In the genomic region with DNA sequence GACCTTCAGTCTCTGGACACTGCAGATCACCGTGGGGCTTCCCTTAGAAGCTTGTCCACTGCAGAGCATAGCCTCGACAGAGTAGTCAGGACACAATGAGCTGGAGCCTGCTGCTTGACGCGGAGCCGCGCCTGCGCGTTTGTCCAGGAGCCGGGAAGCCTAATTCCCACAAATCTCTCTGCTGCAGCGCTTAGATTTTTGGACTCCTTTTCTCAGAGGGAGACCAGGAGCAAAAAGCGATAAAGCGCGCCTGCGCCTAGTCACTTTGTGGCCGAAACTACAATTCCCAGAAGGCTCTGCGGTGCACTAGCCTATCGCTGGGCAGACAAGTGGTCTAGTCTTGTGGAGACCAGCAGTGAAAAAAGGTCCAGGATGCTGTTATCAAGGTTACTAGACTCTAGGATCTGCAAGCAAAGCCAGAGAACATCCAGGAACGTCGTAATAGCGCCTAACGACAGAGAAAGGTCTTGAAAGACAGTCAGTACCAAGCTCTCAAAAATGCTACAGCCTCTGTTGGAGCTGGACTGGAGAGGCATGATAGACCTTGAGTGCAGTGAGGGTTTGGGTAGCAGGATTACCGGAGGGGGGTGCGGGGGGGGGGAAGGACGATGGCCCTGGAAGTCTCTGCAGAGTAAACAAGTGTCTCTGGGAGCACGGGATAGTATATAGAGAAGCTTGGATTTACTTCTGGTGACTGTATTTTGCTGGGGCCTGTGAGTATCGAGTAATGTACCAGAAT, we compare ENCODE assay signal across 8 mouse cellular contexts. TPM values are rescaled to one million over a fixed set of nuclear protein-coding genes. Genes with fewer than 3 reads are reported as not detected.
DNase-seq lines count a peak whose midpoint lies in the region; ATAC-seq and TF ChIP-seq lines count a peak whose summit lies in the region.

A gene (minus strand): TSS at position 262 of the 739 bp plus-strand sequence.

- no peak for TF ChIP-seq CTCF in lung, postnatal 0 days (IDR thresholded peaks at IDR 0.05)

- ATAC-seq in hindbrain, embryonic 16.5 days, result peak; percentile 98
- ATAC-seq in lung, postnatal 0 days, result peak; percentile 95

- peak within 1 kb of the TSS; percentile 75 for H3K9ac ChIP-seq in hindbrain, embryonic 16.5 days (ENCODE audit: low read depth, low read length)
- 0 out of 2 replicates have a peak within 1 kb of the TSS, but pooled peaks have one; percentile 23 for H3K9ac ChIP-seq in lung, postnatal 0 days (replicated peaks; ENCODE audit: low read depth)

- peak within 1 kb of the TSS; percentile 49 for H3K4me3 ChIP-seq in hindbrain, embryonic 16.5 days (ENCODE audit: low read length)
- H3K4me3 ChIP-seq in lung, postnatal 0 days (ENCODE audit: low read depth, low read length), result peak within 1 kb of the TSS; percentile 37

- H3K27me3 ChIP-seq in hindbrain, embryonic 16.5 days (replicated peaks; ENCODE audit: control insufficient read depth, insufficient read depth, low read length), result no peaks in the 10 kb centered on the region
- no peaks in the 10 kb centered on the region for H3K27me3 ChIP-seq in lung, postnatal 0 days (replicated peaks; ENCODE audit: insufficient read depth, low read length)

- H3K4me2 ChIP-seq in hindbrain, embryonic 16.5 days (ENCODE audit: low read length), result peak within 1 kb of the TSS; percentile 86
- peak within 1 kb of the TSS; percentile 75 for H3K4me2 ChIP-seq in lung, postnatal 0 days (replicated peaks; ENCODE audit: low read depth, low read length)

- no peak for TF ChIP-seq EP300 in lung, postnatal 0 days (IDR thresholded peaks at IDR 0.05)

- H3K27ac ChIP-seq in hindbrain, embryonic 16.5 days (ENCODE audit: low read depth, low read length), result peak within 1 kb of the TSS; percentile 79
- H3K27ac ChIP-seq in lung, postnatal 0 days (ENCODE audit: low read length), result no peak within 1 kb of the TSS

- H3K9me3 ChIP-seq in hindbrain, embryonic 16.5 days (ENCODE audit: control insufficient read depth, low read length), result peaks cover 3% of the 10 kb centered on the region; the same call in 1 of the 2 replicates
- no peaks in the 10 kb centered on the region for H3K9me3 ChIP-seq in lung, postnatal 0 days (ENCODE audit: low read length)

- WGBS in hindbrain, embryonic 16.5 days, result 6% methylated on average over 26 of the region's 26 CpGs
- WGBS in lung, postnatal 0 days, result 6% methylated on average over 26 of the region's 26 CpGs

- peaks cover 8% of the 10 kb centered on the region for H3K4me1 ChIP-seq in hindbrain, embryonic 16.5 days (ENCODE audit: control insufficient read depth, insufficient read depth, low read depth, low read length)
- no peaks in the 10 kb centered on the region for H3K4me1 ChIP-seq in lung, postnatal 0 days (ENCODE audit: insufficient read depth, low read depth, low read length)

- peak; percentile 77 to 78 for DNase-seq in adrenal gland, adult 18-20 months (ENCODE audit: low spot score in 2 of 2)
- peak; percentile 96 for DNase-seq in embryo, embryonic 10 days (ENCODE audit: low spot score)
- DNase-seq in gastrocnemius, adult 8-10 months (ENCODE audit: low spot score in 2 of 2), result peak; percentile 65 to 81
- DNase-seq in layer of hippocampus, postnatal 36 days, result peak; percentile 95 to 96
- peak; percentile 93 for DNase-seq in lung, postnatal 0 days (ENCODE audit: low spot score)
- DNase-seq in right cerebral cortex, adult 18-20 months, result peak; percentile 98
- peak; percentile 88 for DNase-seq in yolk sac, embryonic 10.5 days (ENCODE audit: low spot score)

- peaks cover 11% of the 10 kb centered on the region for H3K36me3 ChIP-seq in hindbrain, embryonic 16.5 days (ENCODE audit: control insufficient read depth, insufficient read depth, low read length)
- H3K36me3 ChIP-seq in lung, postnatal 0 days (ENCODE audit: insufficient read depth, low read length), result no peaks in the 10 kb centered on the region

RNA-seq across cellular contexts. Expression of the gene that starts here (rescaled TPM):
- 1 to 10 TPM; 1.5 to 2.3 TPM for total RNA-seq in adrenal gland, adult 18-20 months (2021)
- total RNA-seq in gastrocnemius, adult 8-10 months (2022), result 1 to 10 TPM; 1.8 to 2.1 (median 1.9) TPM
- polyA plus RNA-seq in hindbrain, embryonic 16.5 days (2015; fragmentation: Nextera tagmentation; extraction: Ambion mirVana), result 10.8 and 11.1 TPM in 2 replicates
- 1 to 10 TPM; 6.7 to 7.0 TPM for total RNA-seq in layer of hippocampus, postnatal 36 days (2021)
- 1.9 and 2.0 TPM in 2 replicates for polyA plus RNA-seq in lung, postnatal 0 days (2015; fragmentation: Nextera tagmentation; extraction: Ambion mirVana)
